Mouse (Mus musculus): ENCODE data around the gene Bloc1s6.

Bloc1s6 gene

DNA sequence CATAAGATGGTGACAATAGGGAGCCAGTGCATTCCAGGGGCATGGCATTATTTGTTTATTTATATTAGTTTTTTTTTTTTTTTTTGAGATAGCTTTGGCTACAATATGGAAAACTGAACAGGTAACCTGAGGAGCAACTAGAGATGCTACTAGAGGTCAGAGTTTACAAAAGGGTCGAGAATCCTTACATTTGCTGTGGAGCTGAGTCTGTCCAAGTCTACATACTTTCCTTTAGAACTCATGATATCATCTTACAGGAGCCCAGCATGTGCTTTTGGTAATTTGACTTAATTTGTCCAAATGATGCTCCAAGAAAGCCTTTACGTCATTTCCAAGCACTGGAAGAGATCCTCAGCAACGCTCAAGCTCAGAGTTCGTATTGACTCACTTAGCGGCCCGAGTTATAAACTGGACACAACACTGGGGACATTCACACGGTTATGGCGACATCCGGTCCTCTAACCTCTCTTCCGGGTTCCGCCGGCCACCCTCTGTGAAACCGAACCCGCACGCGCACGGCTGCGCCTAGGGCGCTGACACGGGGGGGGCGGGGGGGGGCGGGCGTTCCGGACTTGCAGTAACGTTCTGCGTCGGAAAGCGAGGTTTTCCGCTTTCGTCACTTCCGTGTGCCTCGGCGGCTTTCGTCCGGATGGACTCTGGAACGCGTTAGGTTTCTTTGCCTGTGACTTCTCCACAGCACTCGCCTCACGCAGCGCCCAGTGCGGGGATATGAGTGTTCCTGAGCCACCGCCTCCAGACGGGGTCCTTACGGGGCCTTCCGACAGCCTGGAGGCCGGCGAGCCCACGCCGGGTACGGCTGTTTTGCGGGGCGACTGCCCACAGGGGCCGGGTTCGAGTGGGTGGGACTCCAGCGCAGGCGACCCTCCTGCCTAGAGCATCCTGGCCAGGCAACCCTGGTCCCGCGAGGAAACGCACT lies at the start of gene Bloc1s6:
TSS of gene Bloc1s6 (plus strand) at position 610 of the 937 bp plus-strand sequence.
- peak; percentile 85 to 91 for DNase-seq (ENCODE audit: low read depth in 2 of 2, low spot score in 2 of 2)

DNA sequence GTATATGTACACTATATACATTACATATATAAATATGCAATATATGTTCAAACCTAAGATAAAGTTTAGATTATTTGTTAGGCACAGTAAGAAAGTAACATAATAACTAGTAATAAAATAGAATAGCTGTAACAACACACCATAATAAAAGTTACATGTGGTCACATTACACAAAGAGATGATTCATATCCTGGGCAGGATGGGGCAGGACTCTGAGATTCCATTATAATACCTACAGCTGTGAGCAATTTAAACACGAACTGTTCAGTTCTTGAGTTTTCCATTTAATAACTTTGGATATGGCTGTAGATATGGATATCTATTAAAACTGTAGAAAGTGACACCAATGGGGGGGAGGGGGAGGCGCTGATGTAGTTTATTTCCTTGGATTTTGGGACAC lies 40.8 kb upstream of the Bloc1s6 start:
- no peak for DNase-seq (ENCODE audit: low read depth in 2 of 2, low spot score in 2 of 2)

DNA sequence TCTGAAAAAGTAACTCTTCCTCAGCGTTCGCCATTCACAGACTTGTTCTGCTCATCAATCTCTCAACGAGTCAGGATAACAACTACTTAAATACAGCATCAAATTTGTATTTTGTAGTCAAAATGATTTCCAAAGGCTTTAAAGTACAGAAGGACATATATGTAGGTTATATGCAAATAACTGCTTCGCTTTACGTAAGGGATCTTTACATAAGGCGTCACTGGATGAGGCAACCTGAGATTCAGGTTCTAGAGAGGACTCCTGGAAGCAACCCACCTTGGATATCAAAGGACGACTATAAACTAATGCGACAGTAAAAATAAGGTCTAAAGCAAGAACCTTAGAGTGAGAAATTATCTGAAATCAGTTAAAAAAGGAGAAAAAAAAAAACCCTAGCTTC lies 37.3 kb upstream of the Bloc1s6 start:
- DNase-seq (ENCODE audit: low read depth in 2 of 2, low spot score in 2 of 2): no peak

DNA sequence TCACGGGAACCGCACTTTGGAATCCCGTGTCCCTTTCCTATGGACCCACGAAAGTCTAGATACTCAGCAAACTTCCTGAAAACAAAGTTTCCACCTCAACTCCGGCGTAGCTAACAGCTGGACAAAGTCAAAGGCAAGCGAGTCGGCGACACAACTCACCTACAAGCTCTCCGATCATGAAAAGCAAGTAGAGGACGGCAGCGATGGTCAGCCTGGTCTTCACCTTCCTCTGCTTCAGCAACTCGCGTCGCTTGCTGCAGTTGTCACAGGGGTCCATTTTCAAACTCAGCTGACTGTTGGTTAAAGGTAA lies 36.5 kb upstream of the Bloc1s6 start:
- DNase-seq (ENCODE audit: low read depth in 2 of 2, low spot score in 2 of 2): peak in 1 of 2 experiments; percentile 35

DNA sequence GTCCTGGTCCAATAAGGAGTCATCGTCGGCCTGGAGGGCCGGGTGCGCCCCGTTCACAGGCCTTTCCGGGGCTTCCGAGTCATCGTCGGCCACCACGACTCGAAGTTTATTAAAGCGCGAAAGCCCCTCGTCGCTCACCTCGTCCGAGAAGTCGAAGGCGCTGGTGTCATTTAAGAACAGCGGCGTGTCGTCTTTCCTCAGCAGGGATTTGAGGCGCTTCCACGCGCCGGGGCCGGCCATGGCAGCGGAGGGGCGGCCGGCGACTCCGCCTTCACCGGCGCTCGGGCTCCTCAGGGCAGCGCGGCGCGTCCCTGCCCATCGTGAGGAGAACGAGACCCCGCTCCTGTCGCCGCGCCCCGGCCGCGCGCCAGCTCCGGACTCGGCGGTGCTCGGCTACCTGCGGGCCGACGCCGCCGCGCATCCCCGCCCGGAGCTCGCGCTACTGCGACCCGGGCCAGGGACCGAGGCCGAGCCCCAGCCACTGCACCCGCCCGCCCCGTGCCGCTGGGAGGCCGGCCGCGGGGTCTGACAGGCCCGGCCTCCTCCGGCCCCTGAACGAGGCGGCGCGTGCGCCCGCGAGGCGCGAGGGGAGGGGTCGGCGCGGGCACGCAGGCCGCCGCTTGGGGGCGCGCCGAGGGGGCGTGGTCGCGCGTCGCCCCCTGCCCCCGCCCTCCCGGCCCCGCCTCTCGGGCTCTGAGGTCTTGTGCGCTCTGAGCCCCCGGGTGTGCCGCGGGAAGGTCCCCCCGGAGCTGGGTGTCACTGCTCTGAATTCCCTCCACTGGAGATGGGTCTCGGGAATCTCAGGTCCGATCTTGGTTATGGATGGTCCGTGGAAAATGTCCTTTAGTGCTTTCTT lies 35.9 kb upstream of the Bloc1s6 start, which contains the start of gene Slc30a4:
TSS of gene Slc30a4 (minus strand) at position 483 of the 856 bp plus-strand sequence.
- peak; percentile 15 to 23 for DNase-seq (ENCODE audit: low read depth in 2 of 2, low spot score in 2 of 2)

DNA sequence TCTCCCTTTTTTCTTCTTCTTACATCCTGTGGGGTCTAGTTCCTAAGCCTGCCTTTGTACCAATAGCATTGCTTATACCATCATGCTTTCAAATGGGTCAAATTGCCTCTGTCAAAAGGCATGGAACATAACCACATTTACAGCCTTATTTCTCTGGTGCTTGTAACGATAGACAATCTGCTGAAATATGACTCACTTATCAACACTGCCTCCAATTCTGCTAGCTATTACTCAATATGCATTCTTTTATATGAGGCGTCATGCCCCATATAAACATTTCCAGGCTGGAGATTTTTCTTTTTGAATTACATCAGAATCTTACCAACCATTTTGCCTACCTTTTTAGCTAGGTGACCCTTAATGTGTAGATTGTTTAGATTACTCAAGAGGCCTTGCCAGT lies 33.7 kb upstream of the Bloc1s6 start:
- DNase-seq (ENCODE audit: low read depth in 2 of 2, low spot score in 2 of 2): no peak

DNA sequence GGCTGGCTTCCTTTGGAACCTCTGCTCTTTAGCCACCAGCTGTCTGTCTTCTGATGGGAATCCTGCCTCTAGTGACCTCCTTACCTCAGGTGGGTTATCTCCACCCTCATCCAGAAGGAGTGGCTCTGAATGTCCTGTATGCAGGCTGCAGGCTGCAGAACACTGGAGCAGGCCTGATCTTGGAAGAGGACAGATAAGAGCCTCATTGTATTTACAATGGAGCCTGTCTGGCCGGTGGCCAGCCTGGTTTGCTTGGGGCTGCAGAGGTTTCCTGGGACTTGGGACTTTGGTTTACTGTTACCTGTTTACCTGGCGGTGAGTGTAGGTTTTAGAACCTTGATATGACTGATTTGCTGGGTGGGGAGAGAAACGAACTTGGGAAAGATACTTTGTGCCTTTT lies 30.2 kb upstream of the Bloc1s6 start:
- DNase-seq (ENCODE audit: low read depth in 2 of 2, low spot score in 2 of 2): no peak

DNA sequence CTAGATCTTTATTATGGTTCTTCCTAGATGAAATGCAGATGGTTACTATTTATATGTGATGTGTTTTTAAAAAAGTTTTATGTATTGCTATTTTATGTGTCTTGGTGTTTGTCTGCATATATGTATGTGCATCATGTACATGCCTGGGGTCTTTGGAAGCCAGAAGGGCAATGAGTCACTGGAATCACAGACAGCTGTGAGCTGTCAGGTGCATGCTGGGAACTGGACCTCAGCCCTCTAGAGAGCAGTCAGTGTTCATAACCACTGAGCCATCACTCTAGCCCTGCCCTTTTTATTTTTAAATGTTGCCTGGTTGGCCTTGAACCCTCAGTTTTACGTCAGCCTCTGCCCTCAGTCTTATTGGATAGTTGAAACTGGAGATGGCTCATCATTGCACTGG lies 29.1 kb upstream of the Bloc1s6 start:
- DNase-seq (ENCODE audit: low read depth in 2 of 2, low spot score in 2 of 2): no peak

DNA sequence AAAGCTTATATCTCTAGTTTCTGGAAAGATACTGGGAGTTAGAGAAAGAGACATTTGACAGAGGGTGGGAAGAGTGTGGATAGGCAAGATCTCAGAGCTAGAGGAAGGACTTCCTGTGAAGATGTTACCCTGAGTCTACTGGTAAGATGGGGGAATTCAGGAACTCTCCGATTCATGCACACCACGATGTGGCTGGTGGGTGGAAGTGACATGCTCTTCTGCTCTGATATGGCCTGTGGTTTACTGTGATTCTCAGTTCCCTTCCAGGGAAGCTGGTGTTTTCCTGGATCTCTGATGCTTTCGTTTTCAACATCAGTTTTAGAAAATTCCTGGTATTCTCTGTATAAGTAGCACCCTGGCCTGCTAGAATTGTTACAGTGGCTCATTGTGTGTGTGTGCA lies 26.4 kb upstream of the Bloc1s6 start:
- no peak for DNase-seq (ENCODE audit: low read depth in 2 of 2, low spot score in 2 of 2)

DNA sequence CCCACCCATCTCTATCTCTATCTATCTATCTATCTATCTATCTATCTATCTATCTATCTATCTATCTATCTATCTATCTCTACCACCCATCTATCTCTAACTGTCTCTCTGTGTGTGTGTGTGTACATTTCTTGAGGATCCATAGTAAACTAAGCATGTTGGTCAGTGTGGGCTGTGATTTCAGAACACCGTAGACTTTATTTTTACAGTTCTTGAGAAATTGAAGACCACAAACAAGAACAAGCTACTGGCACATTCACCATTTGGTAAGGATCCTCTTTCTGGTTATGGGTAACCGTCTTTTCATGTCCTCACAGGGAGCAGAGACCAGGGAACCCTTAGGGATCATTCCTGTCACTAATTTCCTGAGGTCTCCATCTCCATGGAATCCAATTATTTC lies 25.5 kb upstream of the Bloc1s6 start:
- DNase-seq (ENCODE audit: low read depth in 2 of 2, low spot score in 2 of 2): no peak

DNA sequence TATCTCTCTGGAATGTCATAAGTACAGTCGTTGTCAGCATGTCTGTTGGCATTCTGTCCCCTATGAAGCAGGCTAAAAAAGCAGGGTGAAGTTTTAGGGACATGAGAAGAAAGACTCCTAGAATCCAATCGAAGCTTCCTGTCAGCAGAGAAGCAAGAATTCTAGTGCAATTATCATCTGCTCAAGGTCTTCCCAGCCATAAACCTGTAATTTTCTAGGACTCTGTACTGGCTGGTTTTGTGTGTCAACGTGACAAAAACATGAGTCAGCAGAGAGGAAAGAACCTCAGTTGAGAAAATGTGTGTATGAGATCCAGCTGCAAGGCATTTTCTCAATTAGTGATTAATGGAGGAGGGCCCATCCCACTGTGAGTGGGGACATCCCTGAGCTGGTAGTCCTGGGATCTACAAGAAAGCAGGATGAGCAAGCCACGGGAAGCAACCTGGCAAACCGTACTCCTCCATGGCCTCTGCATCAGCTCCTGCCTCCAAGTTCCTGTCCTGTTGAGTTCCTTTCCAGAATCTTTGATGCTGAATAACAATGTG lies 23.1 kb upstream of the Bloc1s6 start:
- DNase-seq (ENCODE audit: low read depth in 2 of 2, low spot score in 2 of 2): no peak

DNA sequence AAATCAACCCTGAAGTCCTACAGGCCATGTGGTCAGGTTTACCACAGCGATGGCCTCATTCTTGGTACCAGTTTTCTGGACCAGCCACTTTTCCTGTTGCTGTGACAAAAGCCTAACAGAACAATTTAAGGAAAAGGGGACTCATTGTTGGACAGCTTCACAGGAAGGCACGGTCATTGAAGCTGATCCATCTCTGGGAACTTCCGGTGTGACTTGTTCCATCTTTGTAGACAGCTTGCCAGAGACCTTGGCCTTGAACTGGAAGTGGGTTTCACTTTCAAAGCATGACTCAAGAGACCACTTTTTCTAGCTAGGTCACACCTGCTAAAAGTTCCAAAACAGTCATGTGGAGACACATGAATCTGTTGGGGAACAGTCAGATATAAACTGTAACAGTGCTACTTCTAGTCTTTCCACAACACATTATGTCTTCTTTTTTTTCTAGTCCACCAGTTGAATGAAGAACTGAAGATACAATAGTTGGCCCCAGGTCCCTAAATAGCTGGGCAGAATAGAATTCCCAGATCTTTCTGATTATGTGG lies 21.9 kb upstream of the Bloc1s6 start:
- no peak for DNase-seq (ENCODE audit: low read depth in 2 of 2, low spot score in 2 of 2)

DNA sequence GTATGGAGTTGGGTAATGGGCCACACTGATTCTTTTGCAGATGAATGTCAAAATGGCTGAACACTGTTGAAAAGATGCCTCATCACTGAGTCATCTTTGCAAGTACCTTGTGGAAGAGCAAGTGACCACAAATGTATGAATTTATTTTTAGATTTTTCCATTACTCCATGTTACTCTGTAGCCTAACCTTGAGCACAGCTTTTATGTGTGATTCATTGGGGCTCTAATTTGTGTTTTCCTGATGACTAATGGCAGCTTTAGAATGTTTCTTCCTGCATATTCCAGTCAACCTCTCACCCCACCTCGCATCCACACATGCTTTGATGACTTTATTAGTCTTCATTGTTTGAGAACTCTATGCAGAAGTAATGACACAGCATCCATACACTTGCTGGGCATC lies 19.1 kb upstream of the Bloc1s6 start:
- no peak for DNase-seq (ENCODE audit: low read depth in 2 of 2, low spot score in 2 of 2)

DNA sequence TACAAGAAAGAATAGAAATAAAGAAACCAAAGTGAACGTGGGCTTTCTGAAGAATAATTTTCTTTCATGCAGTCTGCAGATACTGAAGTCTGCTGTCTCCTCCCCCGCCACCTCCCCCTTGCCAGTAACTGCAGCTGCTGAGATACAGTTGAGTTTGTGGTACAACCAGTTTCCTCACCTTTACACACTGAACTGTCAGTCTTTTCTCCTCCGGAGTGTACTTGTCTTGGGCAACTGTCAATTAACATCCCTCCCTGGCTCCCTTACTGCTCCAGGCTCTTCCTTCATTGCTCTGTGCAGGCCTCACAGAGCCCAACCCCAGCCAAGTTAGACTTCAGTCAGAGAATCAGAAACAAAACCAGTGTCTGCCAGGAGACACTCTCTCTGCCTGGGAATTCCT lies 17.7 kb upstream of the Bloc1s6 start:
- no peak for DNase-seq (ENCODE audit: low read depth in 2 of 2, low spot score in 2 of 2)

DNA sequence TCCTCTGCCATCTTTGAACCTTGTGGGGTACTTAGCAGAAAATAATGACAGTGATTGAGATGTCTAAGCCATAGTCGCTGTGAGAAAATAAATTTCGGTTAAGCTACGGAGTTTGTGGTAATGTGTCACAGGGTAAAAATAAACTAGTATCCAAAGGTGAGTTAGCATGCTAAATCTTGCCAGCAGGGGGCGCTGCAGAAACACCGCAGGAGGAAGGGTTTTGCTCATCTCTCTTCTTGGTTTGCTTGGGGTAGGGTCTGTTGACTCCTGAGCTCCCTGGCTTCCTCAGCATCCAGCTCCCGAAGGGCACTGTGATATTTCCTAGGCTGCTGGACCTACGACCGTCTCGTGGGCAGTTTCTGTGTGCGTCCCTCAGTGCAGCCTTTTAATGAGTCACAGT lies 12.7 kb upstream of the Bloc1s6 start:
- DNase-seq (ENCODE audit: low read depth in 2 of 2, low spot score in 2 of 2): peak; percentile 30 to 48

DNA sequence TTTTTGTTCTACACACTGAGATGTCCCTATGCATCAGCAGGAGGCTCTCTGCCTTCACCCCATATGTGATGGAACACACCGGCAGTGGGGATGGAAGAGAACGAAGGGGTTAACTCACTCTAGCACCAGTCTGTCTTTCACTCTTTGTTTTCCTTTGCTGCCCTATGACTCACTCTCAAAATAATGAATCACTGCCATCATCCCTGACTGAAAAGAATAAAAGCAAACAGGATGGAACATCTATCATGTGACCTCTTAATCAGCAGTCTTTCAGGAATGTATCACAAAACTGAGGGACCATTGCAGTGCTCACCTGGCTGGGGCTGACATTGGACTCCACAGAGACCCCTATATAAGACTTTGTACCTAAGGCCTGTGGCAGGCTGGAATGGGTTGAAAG lies 6.8 kb upstream of the Bloc1s6 start:
- DNase-seq (ENCODE audit: low read depth in 2 of 2, low spot score in 2 of 2): no peak

DNA sequence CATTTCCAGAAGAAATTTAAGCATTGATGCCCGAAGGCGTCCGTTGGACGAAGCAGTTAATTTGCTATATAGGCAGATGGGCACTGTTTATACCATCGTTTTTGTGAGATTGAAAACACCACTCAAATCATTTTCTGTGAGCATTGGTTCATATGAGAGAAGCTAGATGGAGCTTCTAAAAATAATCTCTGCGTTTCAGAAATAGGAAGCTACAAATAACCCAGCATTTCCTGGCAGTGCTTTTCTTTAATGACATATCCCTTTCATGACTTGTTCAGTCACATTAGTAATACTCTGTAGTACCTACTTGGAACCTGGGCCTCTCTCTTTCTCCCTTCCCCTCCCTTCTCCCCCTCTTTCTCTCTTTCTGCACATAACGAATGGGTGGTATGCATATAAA lies 720 bp downstream of the Bloc1s6 start:
- DNase-seq (ENCODE audit: low read depth in 2 of 2, low spot score in 2 of 2): no peak

DNA sequence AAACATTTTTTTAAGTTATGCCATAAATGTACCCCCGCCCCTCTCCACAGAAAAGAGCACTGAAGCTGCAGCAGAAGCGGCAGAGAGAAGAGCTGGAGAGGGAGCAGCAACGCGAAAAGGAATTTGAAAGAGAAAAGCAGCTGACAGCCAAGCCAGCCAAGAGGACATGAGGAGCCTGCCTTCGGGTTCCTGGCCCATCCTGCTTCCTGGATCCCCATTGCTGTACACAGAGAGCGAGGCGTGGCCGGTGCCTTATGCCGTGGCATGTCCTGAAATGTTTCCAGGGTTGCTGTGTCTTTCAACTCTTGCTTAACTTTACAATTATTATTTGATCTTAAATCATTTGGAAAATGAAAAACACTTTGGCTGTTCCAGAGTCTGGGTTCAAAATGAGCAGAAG lies 8.2 kb downstream of the Bloc1s6 start:
- DNase-seq (ENCODE audit: low read depth in 2 of 2, low spot score in 2 of 2): no peak

DNA sequence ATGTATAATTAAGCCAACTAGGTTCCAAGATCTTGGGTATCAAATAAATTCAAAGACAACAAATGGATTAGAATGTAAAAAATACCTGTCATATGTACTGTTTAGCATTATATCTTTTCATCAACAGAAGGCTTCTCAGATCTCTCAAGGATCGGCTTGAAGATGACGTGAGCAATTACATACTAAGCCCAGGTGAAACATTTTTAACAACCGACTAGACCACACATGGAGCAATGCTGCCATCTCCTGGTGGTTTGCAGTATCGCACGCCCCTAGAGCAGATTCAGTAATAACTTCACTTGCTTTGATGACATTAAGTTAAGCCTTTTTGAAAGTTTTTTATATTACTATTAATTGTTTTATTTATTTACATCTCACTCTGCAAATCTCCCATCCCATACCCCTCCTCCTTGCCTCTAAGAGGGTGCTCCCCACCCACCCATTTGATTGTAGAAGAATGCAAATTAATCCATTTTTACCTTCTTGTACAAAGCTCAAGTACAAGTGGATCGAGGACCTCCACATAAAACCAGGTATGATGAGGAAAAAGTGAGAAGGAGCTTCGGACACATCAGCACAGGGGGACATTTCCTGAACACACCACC lies 15.5 kb downstream of the Bloc1s6 start:
- DNase-seq (ENCODE audit: low read depth in 2 of 2, low spot score in 2 of 2): peak; percentile 68 to 75

DNA sequence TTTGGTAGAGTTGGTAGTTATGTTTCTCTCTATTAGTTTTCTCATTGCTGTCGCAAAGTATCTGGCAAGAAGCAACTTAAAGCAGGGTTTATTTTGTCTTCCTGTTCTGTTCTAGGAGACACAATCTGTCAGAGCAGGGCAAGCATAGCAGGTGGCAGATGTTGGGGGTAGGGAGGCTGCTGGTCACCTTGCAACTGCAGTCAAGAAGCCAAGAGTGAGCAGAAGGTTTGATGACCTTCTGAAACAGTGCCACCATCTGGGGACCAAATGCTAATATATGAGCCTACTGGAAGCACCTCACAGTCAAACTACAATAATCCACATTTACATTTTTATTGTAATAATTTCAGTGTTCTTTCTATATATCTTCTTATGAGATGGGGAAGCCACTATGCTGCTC lies 21.5 kb downstream of the Bloc1s6 start:
- no peak for DNase-seq (ENCODE audit: low read depth in 2 of 2, low spot score in 2 of 2)

DNA sequence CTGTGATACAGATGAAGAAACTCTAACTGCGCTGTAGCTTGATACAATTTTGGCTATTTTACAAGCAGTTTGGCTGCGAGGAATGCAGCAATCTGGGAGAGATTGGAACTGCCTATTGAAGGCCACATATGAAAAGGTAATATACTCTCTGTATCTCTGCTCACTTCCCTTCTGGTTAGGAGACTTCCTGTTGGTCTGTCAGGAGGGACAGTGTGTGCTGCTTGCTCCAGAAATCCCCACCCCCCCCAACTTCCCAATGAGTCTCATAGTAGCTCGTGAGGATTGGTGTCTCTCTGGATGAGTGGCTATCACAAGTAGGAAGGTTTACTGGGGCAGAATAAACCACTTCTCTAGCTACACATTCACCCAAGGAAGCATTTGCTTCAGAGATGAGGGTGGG lies 24.7 kb downstream of the Bloc1s6 start:
- DNase-seq (ENCODE audit: low read depth in 2 of 2, low spot score in 2 of 2): no peak
